Mouse (Mus musculus) liver, embryonic 12.5 days (tissue): ENCODE results near the gene 1700021F05Rik. TPM values are rescaled to one million over a fixed set of nuclear protein-coding genes. Genes with fewer than 3 reads are reported as not detected.

Experiments used
- ATAC-seq: fragments of 200-750 bp; cut with Nextera tagmentation; 2 replicates; pipeline ENCODE4 v1.8.0; 2017; ENCODE audit warnings: moderate number of reproducible peaks, mild to moderate bottlenecking, moderate library complexity
- H3K27ac ChIP-seq: fragments of 300-500 bp; sonication (generic); 2 replicates; pipeline ENCODE4 v1.5.1; 2016; ENCODE audit warnings: mild to moderate bottlenecking
- H3K27me3 ChIP-seq: fragments of 300-500 bp; sonication (generic); replicated peaks from 2 replicates; pipeline ENCODE4 v1.6.1; 2016; ENCODE audit warnings: mild to moderate bottlenecking, moderate library complexity
- H3K36me3 ChIP-seq: fragments of 300-500 bp; sonication (generic); 2 replicates; pipeline ENCODE4 v1.6.1; 2016; ENCODE audit warnings: mild to moderate bottlenecking, moderate library complexity
- H3K4me1 ChIP-seq: fragments of 300-500 bp; sonication (generic); 2 replicates; pipeline ENCODE4 v1.6.1; 2016
- H3K4me2 ChIP-seq: fragments of 300-500 bp; sonication (generic); 2 replicates; pipeline ENCODE4 v1.6.1; 2016; ENCODE audit warnings: mild to moderate bottlenecking, moderate library complexity
- H3K4me3 ChIP-seq: fragments of 300-500 bp; sonication (generic); 2 replicates; pipeline ENCODE4 v1.5.1; 2016; ENCODE audit warnings: mild to moderate bottlenecking, moderate library complexity
- H3K9ac ChIP-seq: fragments of 300-500 bp; sonication (generic); 2 replicates; pipeline ENCODE4 v1.6.1; 2016; ENCODE audit warnings: mild to moderate bottlenecking, moderate library complexity
- H3K9me3 ChIP-seq: fragments of 300-500 bp; sonication (generic); replicated peaks from 2 replicates; pipeline ENCODE4 v1.6.1; 2016; ENCODE audit warnings: mild to moderate bottlenecking, moderate library complexity
- WGBS: fragments of 180-500 bp; shearing (Covaris S2); methylation state at CpG from one replicate; pipeline ENCODE4 v1.1.7; 2016; ENCODE audit not compliant: insufficient replicate concordance; 5-methylcytosine and 5-hydroxymethylcytosine counted together
- polyA plus RNA-seq: library from polyadenylated mRNA; unstranded; fragments of >200 nt; fragmentation: Nextera tagmentation; extraction: Ambion mirVana; gene quantifications from 2 replicates; pipeline ENCODE4 v1.2.1, GENCODE M21; 2016

Gene 1700021F05Rik
- 46.4 and 50.8 TPM in 2 replicates for polyA plus RNA-seq

GRCm38 (mm10) chr10:43540442-43541152, at the start of gene 1700021F05Rik:
1700021F05Rik (minus strand) TSS chr10:43540994.
- no peaks in the 10 kb centered on the region for H3K27me3 ChIP-seq
- H3K36me3 ChIP-seq, result peaks cover 10% of the 10 kb centered on the region
- peak within 1 kb of the TSS; percentile 79 for H3K27ac ChIP-seq
- H3K9ac ChIP-seq, result peak within 1 kb of the TSS; percentile 95
- WGBS, result under 1% methylated on average over 55 of the region's 56 CpGs
- peaks cover 26% of the 10 kb centered on the region for H3K4me1 ChIP-seq
- peak within 1 kb of the TSS; percentile 95 for H3K4me3 ChIP-seq
- peak; percentile 100 for ATAC-seq
- H3K4me2 ChIP-seq, result peak within 1 kb of the TSS; percentile 86
- no peaks in the 10 kb centered on the region for H3K9me3 ChIP-seq

GRCm38 (mm10) chr10:43588470-43589177, 47.8 kb upstream of the 1700021F05Rik start:
- peak overlapping the region; percentile 51 for H3K9ac ChIP-seq
- WGBS, result 44% methylated on average over 8 of the region's 8 CpGs
- peaks cover 66% of the 10 kb centered on the region for H3K4me1 ChIP-seq
- H3K27ac ChIP-seq, result peak overlapping the region; percentile 82
- H3K4me2 ChIP-seq, result peak overlapping the region; percentile 30
- no peak overlapping the region for H3K4me3 ChIP-seq
- peaks cover 26% of the 10 kb centered on the region for H3K36me3 ChIP-seq
- H3K27me3 ChIP-seq, result no peaks in the 10 kb centered on the region
- ATAC-seq, result peak; percentile 37
- no peaks in the 10 kb centered on the region for H3K9me3 ChIP-seq

- H3K4me1 ChIP-seq, result peaks cover 57% of the 10 kb centered on the region
- peak; percentile 19 for ATAC-seq
- no peak overlapping the region for H3K4me3 ChIP-seq
- H3K36me3 ChIP-seq, result peaks cover 65% of the 10 kb centered on the region
- H3K27me3 ChIP-seq, result no peaks in the 10 kb centered on the region
- no peak overlapping the region for H3K4me2 ChIP-seq
- no peaks in the 10 kb centered on the region for H3K9me3 ChIP-seq
- H3K9ac ChIP-seq, result no peak overlapping the region
- H3K27ac ChIP-seq, result peak overlapping the region; percentile 82
- 83% methylated on average over 4 of the region's 4 CpGs for WGBS
These were observed 43.7 kb upstream of the 1700021F05Rik start for GRCm38 (mm10) chr10:43584538-43584937.

- H3K27me3 ChIP-seq, result peaks cover 5% of the 10 kb centered on the region
- H3K36me3 ChIP-seq, result peaks cover 65% of the 10 kb centered on the region
- peak overlapping the region; percentile 87 for H3K4me3 ChIP-seq
- peak overlapping the region; percentile 94 for H3K9ac ChIP-seq
- no peak for ATAC-seq
- H3K9me3 ChIP-seq, result no peaks in the 10 kb centered on the region
- 12% methylated on average over 3 of the region's 3 CpGs for WGBS
- H3K4me1 ChIP-seq, result peaks cover 48% of the 10 kb centered on the region
- H3K27ac ChIP-seq, result peak overlapping the region; percentile 97
- peak overlapping the region; percentile 85 for H3K4me2 ChIP-seq
These were observed 40.5 kb upstream of the 1700021F05Rik start for GRCm38 (mm10) chr10:43581260-43581659.

- Histone ChIP-seq H3K4me1 (peaks cover 49% of the 10 kb centered on the region), H3K4me3 (peak overlapping the region; percentile 87)
These were observed 39.9 kb upstream of the 1700021F05Rik start for GRCm38 (mm10) chr10:43580649-43581078.

GRCm38 (mm10) chr10:43579381-43580261, 38.8 kb upstream of the 1700021F05Rik start:
- H3K9me3 ChIP-seq, result no peaks in the 10 kb centered on the region
- peak overlapping the region; percentile 94 for H3K9ac ChIP-seq
- peaks cover 5% of the 10 kb centered on the region for H3K27me3 ChIP-seq
- peaks cover 51% of the 10 kb centered on the region for H3K4me1 ChIP-seq
- H3K27ac ChIP-seq, result peak overlapping the region; percentile 97
- H3K4me2 ChIP-seq, result peak overlapping the region; percentile 85
- H3K4me3 ChIP-seq, result peak overlapping the region; percentile 87
- peak; percentile 26 for ATAC-seq
- peaks cover 48% of the 10 kb centered on the region for H3K36me3 ChIP-seq
- under 1% methylated on average over 48 of the region's 49 CpGs for WGBS

More at GRCm38 (mm10) chr10:43580649-43581078, 39.9 kb upstream of the 1700021F05Rik start:
- H3K36me3 ChIP-seq, result peaks cover 59% of the 10 kb centered on the region
- ATAC-seq, result no peak
- WGBS, result 3% methylated on average over 15 of the region's 15 CpGs
- H3K27me3 ChIP-seq, result peaks cover 5% of the 10 kb centered on the region
- H3K9me3 ChIP-seq, result no peaks in the 10 kb centered on the region
- H3K27ac ChIP-seq, result peak overlapping the region; percentile 97
- H3K4me2 ChIP-seq, result peak overlapping the region; percentile 85
- H3K9ac ChIP-seq, result peak overlapping the region; percentile 94

GRCm38 (mm10) chr10:43578754-43579380, 38.1 kb upstream of the 1700021F05Rik start:
- peak; percentile 86 for ATAC-seq
- peak overlapping the region; percentile 87 for H3K4me3 ChIP-seq
- H3K4me2 ChIP-seq, result peak overlapping the region; percentile 85
- peak overlapping the region; percentile 97 for H3K27ac ChIP-seq
- peak overlapping the region; percentile 94 for H3K9ac ChIP-seq
- under 1% methylated on average over 57 of the region's 65 CpGs for WGBS
- H3K27me3 ChIP-seq, result peaks cover 5% of the 10 kb centered on the region
- peaks cover 41% of the 10 kb centered on the region for H3K36me3 ChIP-seq
- no peaks in the 10 kb centered on the region for H3K9me3 ChIP-seq
- peaks cover 49% of the 10 kb centered on the region for H3K4me1 ChIP-seq

GRCm38 (mm10) chr10:43578366-43578753, 37.6 kb upstream of the 1700021F05Rik start:
- Histone ChIP-seq H3K9me3 (no peaks in the 10 kb centered on the region), H3K4me3 (peak overlapping the region; percentile 87), H3K4me1 (peaks cover 49% of the 10 kb centered on the region), H3K27ac (peak overlapping the region; percentile 97), H3K9ac (peak overlapping the region; percentile 94), H3K36me3 (peaks cover 36% of the 10 kb centered on the region), H3K27me3 (peaks cover 5% of the 10 kb centered on the region), H3K4me2 (peak overlapping the region; percentile 85)
- peak; percentile 68 for ATAC-seq
- WGBS, result 1% methylated on average over 32 of the region's 32 CpGs

- WGBS, result 2% methylated on average over 6 of the region's 6 CpGs
- Histone ChIP-seq H3K36me3 (peaks cover 32% of the 10 kb centered on the region), H3K4me1 (peaks cover 47% of the 10 kb centered on the region)
These were observed 37.2 kb upstream of the 1700021F05Rik start, which contains the start of gene Cd24a for GRCm38 (mm10) chr10:43577997-43578331. Cd24a (plus strand) TSS chr10:43578284.

GRCm38 (mm10) chr10:43577299-43577996, 36.7 kb upstream of the 1700021F05Rik start:
- H3K27me3 ChIP-seq, result peaks cover 5% of the 10 kb centered on the region
- 22% methylated on average over 19 of the region's 19 CpGs for WGBS
- H3K9ac ChIP-seq, result peak overlapping the region; percentile 94
- H3K4me1 ChIP-seq, result peaks cover 42% of the 10 kb centered on the region
- H3K4me3 ChIP-seq, result peak overlapping the region; percentile 87
- peaks cover 27% of the 10 kb centered on the region for H3K36me3 ChIP-seq
- peak overlapping the region; percentile 85 for H3K4me2 ChIP-seq
- peak; percentile 11; the same call in 1 of the 2 replicates for ATAC-seq
- 0 out of 2 replicates have a peak, but pooled peaks cover under 1% of the 10 kb centered on the region for H3K9me3 ChIP-seq
- peak overlapping the region; percentile 97 for H3K27ac ChIP-seq

More at GRCm38 (mm10) chr10:43577997-43578331, 37.2 kb upstream of the 1700021F05Rik start, which contains the start of gene Cd24a:
- H3K27ac ChIP-seq, result peak within 1 kb of the TSS; percentile 97
- H3K4me2 ChIP-seq, result peak within 1 kb of the TSS; percentile 85
- H3K9me3 ChIP-seq, result no peaks in the 10 kb centered on the region
- peaks cover 5% of the 10 kb centered on the region for H3K27me3 ChIP-seq
- peak within 1 kb of the TSS; percentile 87 for H3K4me3 ChIP-seq
- no peak for ATAC-seq
- H3K9ac ChIP-seq, result peak within 1 kb of the TSS; percentile 94
